Mouse (Mus musculus) thymus, adult 2 months (tissue): ENCODE data around the gene Sox4.

ENCODE experiments used
- CTCF ChIP-seq: fragments of 200-500 bp; IDR thresholded peaks from 2 replicates; pipeline ENCODE4 v1.5.1; 2012; ENCODE audit warnings: mild to moderate bottlenecking, control low read depth, low read length, moderate library complexity, borderline replicate concordance; ENCODE audit not compliant: control insufficient read depth, poor library complexity, insufficient read depth; ENCODE audit errors: extremely low read depth
- POLR2A ChIP-seq: fragments of 200-500 bp; IDR thresholded peaks from 2 replicates; pipeline ENCODE4 v1.6.1; 2012; ENCODE audit warnings: mild to moderate bottlenecking, low read length, control low read depth, moderate library complexity; ENCODE audit not compliant: control insufficient read depth, poor library complexity, insufficient read depth; ENCODE audit errors: extremely low read depth

DNA sequence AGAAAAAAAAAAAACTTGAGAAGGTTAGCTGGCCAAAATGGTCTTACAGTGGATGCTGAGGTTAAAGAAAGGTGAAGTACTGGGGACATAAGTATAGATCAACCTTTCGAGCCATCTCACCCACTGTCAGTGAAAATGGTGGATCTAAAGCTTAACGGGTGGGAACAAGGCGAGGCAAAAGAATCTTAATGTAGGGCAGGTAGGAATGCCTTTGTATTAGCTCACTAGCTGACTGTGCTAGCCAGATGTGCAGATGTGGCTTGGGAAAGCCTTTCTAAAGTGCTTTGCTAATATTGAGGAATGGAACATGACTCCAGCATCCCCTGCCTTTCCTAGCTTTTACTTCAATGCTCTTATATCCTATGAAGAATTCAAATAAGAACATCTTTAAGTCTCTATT, 30.4 kb downstream of the Sox4 start:
- TF ChIP-seq CTCF: no peak
- no peak for TF ChIP-seq POLR2A
